In the genomic region with DNA sequence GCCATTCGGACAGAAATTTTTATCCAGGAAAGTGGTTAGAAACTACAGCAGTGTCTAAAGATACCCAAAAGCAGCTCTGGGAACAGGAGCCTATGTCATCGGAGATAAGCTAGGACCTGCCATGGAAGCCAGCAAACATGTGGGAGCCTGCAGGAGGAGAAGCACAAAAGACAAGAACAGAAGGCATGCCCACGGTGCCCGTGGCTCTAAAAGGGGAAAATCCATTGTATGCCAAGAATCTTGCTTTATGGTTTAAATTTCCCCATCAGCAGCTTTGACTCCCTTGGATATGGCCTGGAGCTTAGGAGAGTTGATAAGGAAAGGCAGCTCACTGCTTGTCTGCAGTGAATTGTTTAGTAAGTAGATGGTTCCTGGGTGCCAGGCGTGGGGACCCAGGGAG, we compare ENCODE assay signal across 16 mouse cellular contexts. TPM values are rescaled to one million over a fixed set of nuclear protein-coding genes. Genes with fewer than 3 reads are reported as not detected.
"Had no signal": no experiment of that assay in that cellular context is flagged by ENCODE, and none has a peak within 500 bp of the region (broad histone marks: within the 10 kb centered on the region; RNA-seq: fewer than 3 reads in every experiment).

No protein-coding gene starts in this region.

- H3K9ac ChIP-seq: kidney, embryonic 15.5 days; liver, embryonic 13.5 days; midbrain, embryonic 12.5 days; neural tube, embryonic 13.5 days had no signal

- H3K9me3 ChIP-seq: kidney, embryonic 15.5 days; liver, embryonic 13.5 days; midbrain, embryonic 12.5 days; neural tube, embryonic 13.5 days had no signal

- ATAC-seq: midbrain, embryonic 16.5 days had no signal

- H3K36me3 ChIP-seq: kidney, embryonic 15.5 days; liver, embryonic 13.5 days; midbrain, embryonic 12.5 days; neural tube, embryonic 13.5 days had no signal

- H3K4me2 ChIP-seq: kidney, embryonic 15.5 days; liver, embryonic 13.5 days; midbrain, embryonic 12.5 days; neural tube, embryonic 13.5 days had no signal

- H3K27ac ChIP-seq: kidney, embryonic 15.5 days; liver, embryonic 13.5 days; midbrain, embryonic 12.5 days; neural tube, embryonic 13.5 days; stomach, postnatal 0 days had no signal

- DNase-seq: kidney, adult 11 months; kidney, adult 8-10 months; kidney, postnatal 10 days; kidney, postnatal 36 days; liver, embryonic 13.5 days; lung, adult 2 months; lung, postnatal 14 days; lung, postnatal 4 days; retina, postnatal 1 day had no signal

- H3K4me3 ChIP-seq: kidney, embryonic 15.5 days; liver, embryonic 13.5 days; midbrain, embryonic 12.5 days; myocyte; neural tube, embryonic 13.5 days had no signal

RNA-seq across cellular contexts. Expression of a gene that starts 31.3 kb away (rescaled TPM):
- total RNA-seq: megakaryocyte-erythroid progenitor cell, adult 5-6 weeks had no signal
- polyA plus RNA-seq: myocyte had no signal
